Mouse (Mus musculus) neural tube, embryonic 11.5 days (tissue): ENCODE results near the gene Vmn1r195. TPM values are rescaled to one million over a fixed set of nuclear protein-coding genes. Genes with fewer than 3 reads are reported as not detected.
"Not testable (repeated sequence)": the region's sequence is repeated elsewhere in the genome, so short reads cannot be mapped to it uniquely, and the experiment has no call there.

Source experiments
- ATAC-seq: fragments of 200-750 bp; cut with Nextera tagmentation; 2 replicates; pipeline ENCODE4 v1.8.0; 2017; ENCODE audit warnings: moderate number of reproducible peaks, mild to moderate bottlenecking, moderate TSS enrichment, moderate library complexity; ENCODE audit not compliant: insufficient read depth, low FRiP score, low TSS enrichment
- DNase-seq: peaks from one replicate; pipeline ENCODE4 v3.0.0-alpha.2; 2015; ENCODE audit warnings: low spot score
- H3K27ac ChIP-seq: fragments of 300-500 bp; sonication (generic); 2 replicates; pipeline ENCODE4 v1.5.1; 2014; ENCODE audit warnings: low read depth, mild to moderate bottlenecking, low read length
- H3K27me3 ChIP-seq: fragments of 300-500 bp; sonication (generic); 2 replicates; pipeline ENCODE4 v1.6.1; 2014; ENCODE audit warnings: mild to moderate bottlenecking, low read length, mixed read lengths; ENCODE audit not compliant: control insufficient read depth, insufficient read depth
- H3K36me3 ChIP-seq: fragments of 300-500 bp; sonication (generic); 2 replicates; pipeline ENCODE4 v1.6.1; 2014; ENCODE audit warnings: mild to moderate bottlenecking, low read length, moderate library complexity, mixed read lengths; ENCODE audit not compliant: control insufficient read depth, insufficient read depth
- H3K4me1 ChIP-seq: fragments of 300-500 bp; sonication (generic); 2 replicates; pipeline ENCODE4 v1.6.1; 2014; ENCODE audit warnings: low read length, mixed read lengths; ENCODE audit not compliant: control insufficient read depth, insufficient read depth
- H3K4me2 ChIP-seq: fragments of 300-500 bp; sonication (generic); 2 replicates; pipeline ENCODE4 v1.6.1; 2014; ENCODE audit warnings: low read depth, mild to moderate bottlenecking, moderate library complexity
- H3K4me3 ChIP-seq: fragments of 300-500 bp; sonication (generic); 2 replicates; pipeline ENCODE4 v1.5.1; 2014; ENCODE audit warnings: low read depth, low read length
- H3K9ac ChIP-seq: fragments of 300-500 bp; sonication (generic); 2 replicates; pipeline ENCODE4 v1.6.1; 2014; ENCODE audit warnings: mild to moderate bottlenecking, low read length
- H3K9me3 ChIP-seq: fragments of 300-500 bp; sonication (generic); 2 replicates; pipeline ENCODE4 v1.6.1; 2016; ENCODE audit warnings: low read length; ENCODE audit not compliant: control insufficient read depth
- WGBS: fragments of 180-500 bp; shearing (Covaris S2); extraction: QIAGEN DNeasy Blood & Tissue Kit; methylation state at CpG from one replicate; pipeline ENCODE4 v1.1.7; 2014; 5-methylcytosine and 5-hydroxymethylcytosine counted together
- polyA plus RNA-seq: library from polyadenylated mRNA; unstranded; fragments of >200 nt; fragmentation: Nextera tagmentation; extraction: Ambion mirVana; gene quantifications from 2 replicates; pipeline ENCODE4 v1.2.1, GENCODE M21; 2014

The Vmn1r195 gene
- not detected in 2 replicates for polyA plus RNA-seq

DNA sequence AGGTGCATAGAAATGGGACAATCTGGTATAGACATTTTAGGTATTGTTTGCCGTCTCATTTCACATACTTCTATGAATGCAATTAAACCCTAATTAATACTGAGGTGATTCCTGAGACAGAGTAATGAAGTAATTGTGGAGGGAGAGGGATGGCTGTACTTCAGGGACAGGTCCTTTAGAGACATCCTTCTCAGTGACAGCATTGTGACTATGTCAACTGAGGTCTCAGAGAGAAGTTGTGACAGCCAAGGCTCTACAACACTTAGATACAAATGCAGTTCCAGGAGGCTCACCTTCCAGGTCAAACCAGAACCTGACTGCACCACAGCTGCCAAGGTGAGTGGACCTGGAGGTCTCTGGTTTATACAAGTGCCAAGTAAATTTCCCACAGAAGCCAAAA lies at the start of gene Vmn1r195:
Gene Vmn1r195, plus strand, starts transcription at position 301 of the 400 bp plus-strand sequence.
- not testable (repeated sequence) for H3K4me1 ChIP-seq, H3K9ac ChIP-seq, H3K36me3 ChIP-seq, H3K4me3 ChIP-seq, DNase-seq, H3K27ac ChIP-seq, H3K4me2 ChIP-seq, ATAC-seq, H3K9me3 ChIP-seq, H3K27me3 ChIP-seq
- 95% methylated on average over 1 of the region's 1 CpGs for WGBS

GRCm38 (mm10) chr13:22223060-22223459 lies 47.3 kb upstream of the Vmn1r195 start, which contains the start of gene Vmn1r193:
TSS of gene Vmn1r193 (minus strand) at chr13:22223160.
- not testable (repeated sequence) for H3K27me3 ChIP-seq, H3K4me2 ChIP-seq, H3K4me1 ChIP-seq, H3K27ac ChIP-seq, H3K36me3 ChIP-seq, H3K4me3 ChIP-seq, H3K9me3 ChIP-seq, ATAC-seq, DNase-seq, H3K9ac ChIP-seq
- 73% methylated on average over 1 of the region's 1 CpGs for WGBS

DNA sequence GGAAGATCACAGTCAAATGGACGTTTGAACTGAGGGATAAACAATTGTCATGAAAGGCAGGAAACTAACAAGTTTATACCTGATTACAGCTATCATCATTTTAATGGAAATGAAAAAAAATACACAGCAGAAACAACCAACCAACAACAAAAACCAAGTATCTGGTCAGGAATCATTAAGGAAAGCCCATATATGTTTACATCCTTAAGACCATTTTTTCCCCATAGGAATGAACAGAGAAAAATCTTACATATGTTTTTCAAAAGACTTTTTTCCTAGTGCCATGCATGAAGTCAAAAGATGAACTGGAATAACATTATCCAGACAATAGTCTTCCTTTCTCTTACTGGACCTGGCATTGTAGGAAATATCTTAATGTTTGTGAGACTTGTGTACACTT lies 26.4 kb upstream of the Vmn1r195 start, which contains the start of gene Vmn1r194:
Gene Vmn1r194, plus strand, starts transcription at position 301 of the 400 bp plus-strand sequence.
- Histone ChIP-seq H3K4me3 (no peak within 1 kb of the TSS), H3K27me3 (no peaks in the 10 kb centered on the region), H3K9me3 (no peaks in the 10 kb centered on the region), H3K9ac (no peak within 1 kb of the TSS), H3K27ac (no peak within 1 kb of the TSS), H3K36me3 (no peaks in the 10 kb centered on the region), H3K4me1 (no peaks in the 10 kb centered on the region), H3K4me2 (no peak within 1 kb of the TSS)
- 53% methylated on average over 1 of the region's 1 CpGs for WGBS
- DNase-seq, result no peak
- no peak for ATAC-seq

GRCm38 (mm10) chr13:22271721-22272120 lies 1.4 kb downstream of the Vmn1r195 start:
- H3K4me3 ChIP-seq, result no peak overlapping the region
- no peak overlapping the region for H3K9ac ChIP-seq
- ATAC-seq (no peak), DNase-seq (no peak)
- no peaks in the 10 kb centered on the region for H3K27me3 ChIP-seq
- H3K4me1 ChIP-seq, result no peaks in the 10 kb centered on the region
- H3K4me2 ChIP-seq, result no peak overlapping the region
- no peaks in the 10 kb centered on the region for H3K9me3 ChIP-seq
- H3K36me3 ChIP-seq, result no peaks in the 10 kb centered on the region
- WGBS, result 51% methylated on average over 2 of the region's 2 CpGs
- no peak overlapping the region for H3K27ac ChIP-seq

DNA sequence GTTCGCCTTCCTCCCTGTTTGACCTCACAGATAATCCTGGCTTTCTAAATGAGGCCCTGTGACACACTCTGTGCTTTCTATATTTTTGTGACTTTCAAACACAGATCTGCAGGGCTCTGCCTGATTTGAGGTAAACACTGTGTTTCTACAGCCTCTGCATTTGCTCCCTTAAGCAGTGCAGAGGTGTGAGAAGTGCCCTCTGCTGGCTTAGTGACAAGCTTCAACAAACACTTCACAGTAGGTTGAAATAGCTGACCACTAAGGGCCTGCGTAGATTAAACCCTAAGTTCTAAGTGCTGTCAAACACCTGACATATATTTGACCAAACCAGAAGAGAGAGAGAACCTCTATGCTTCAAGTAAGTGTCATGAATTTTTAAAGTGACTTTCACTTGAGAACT lies 14.3 kb downstream of the Vmn1r195 start:
- no peak for ATAC-seq
- H3K36me3 ChIP-seq, result no peaks in the 10 kb centered on the region
- no peak overlapping the region for H3K4me3 ChIP-seq
- H3K27ac ChIP-seq, result no peak overlapping the region
- 77% methylated on average over 2 of the region's 2 CpGs for WGBS
- H3K9me3 ChIP-seq, result no peaks in the 10 kb centered on the region
- H3K4me2 ChIP-seq, result no peak overlapping the region
- DNase-seq, result no peak
- no peaks in the 10 kb centered on the region for H3K27me3 ChIP-seq
- no peak overlapping the region for H3K9ac ChIP-seq
- H3K4me1 ChIP-seq, result no peaks in the 10 kb centered on the region

GRCm38 (mm10) chr13:22289620-22290019 lies 19.3 kb downstream of the Vmn1r195 start, which contains the start of gene Vmn1r196:
TSS of gene Vmn1r196 (plus strand) at chr13:22289920.
- WGBS, result 76% methylated on average over 2 of the region's 2 CpGs
- H3K36me3 ChIP-seq, result no peaks in the 10 kb centered on the region
- H3K9ac ChIP-seq, result no peak within 1 kb of the TSS
- no peaks in the 10 kb centered on the region for H3K9me3 ChIP-seq
- no peaks in the 10 kb centered on the region for H3K27me3 ChIP-seq
- H3K27ac ChIP-seq, result no peak within 1 kb of the TSS
- DNase-seq (no peak), ATAC-seq (no peak)
- no peak within 1 kb of the TSS for H3K4me2 ChIP-seq
- no peak within 1 kb of the TSS for H3K4me3 ChIP-seq
- H3K4me1 ChIP-seq, result no peaks in the 10 kb centered on the region

DNA sequence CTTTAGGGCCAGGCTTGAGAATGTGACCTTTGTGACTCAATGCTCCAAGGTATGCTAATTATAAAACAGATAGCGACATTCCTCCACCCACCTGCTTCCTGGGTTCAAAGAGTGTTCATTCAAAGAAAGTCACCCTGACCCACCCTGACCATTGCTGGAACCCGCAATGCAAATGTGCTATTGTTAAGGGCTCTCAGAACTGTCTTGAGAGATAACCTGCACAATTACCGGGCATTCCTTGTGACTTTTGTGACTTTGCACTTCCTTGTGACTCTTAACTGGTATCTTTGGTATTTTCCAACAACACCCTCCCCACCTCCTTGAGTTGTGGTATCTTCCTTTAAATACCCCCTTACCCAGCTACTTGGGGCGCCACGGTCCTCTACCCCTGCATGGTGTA lies 37.8 kb downstream of the Vmn1r195 start:
- not testable (repeated sequence) for H3K4me1 ChIP-seq, DNase-seq, H3K4me3 ChIP-seq, H3K9ac ChIP-seq, H3K36me3 ChIP-seq, H3K27me3 ChIP-seq, H3K4me2 ChIP-seq, H3K27ac ChIP-seq, H3K9me3 ChIP-seq, ATAC-seq
- WGBS, result 87% methylated on average over 5 of the region's 5 CpGs

GRCm38 (mm10) chr13:22315361-22315760 lies 45.0 kb downstream of the Vmn1r195 start:
- no peak for DNase-seq
- no peak overlapping the region for H3K4me2 ChIP-seq
- no peaks in the 10 kb centered on the region for H3K27me3 ChIP-seq
- H3K4me1 ChIP-seq, result no peaks in the 10 kb centered on the region
- WGBS, result 85% methylated on average over 2 of the region's 2 CpGs
- no peaks in the 10 kb centered on the region for H3K36me3 ChIP-seq
- no peak overlapping the region for H3K4me3 ChIP-seq
- no peak overlapping the region for H3K9ac ChIP-seq
- no peak overlapping the region for H3K27ac ChIP-seq
- H3K9me3 ChIP-seq, result no peaks in the 10 kb centered on the region
- no peak for ATAC-seq

GRCm38 (mm10) chr13:22317366-22317765 lies 47.0 kb downstream of the Vmn1r195 start:
- H3K9ac ChIP-seq, result no peak overlapping the region
- H3K4me1 ChIP-seq, result no peaks in the 10 kb centered on the region
- no peaks in the 10 kb centered on the region for H3K36me3 ChIP-seq
- WGBS, result 79% methylated on average over 2 of the region's 2 CpGs
- DNase-seq, result no peak
- H3K27me3 ChIP-seq, result no peaks in the 10 kb centered on the region
- H3K4me3 ChIP-seq, result no peak overlapping the region
- H3K4me2 ChIP-seq, result no peak overlapping the region
- no peak overlapping the region for H3K27ac ChIP-seq
- H3K9me3 ChIP-seq, result no peaks in the 10 kb centered on the region
- no peak for ATAC-seq
